Mouse (Mus musculus): Measurements from ENCODE around the gene B3galt1. TPM values are rescaled to one million over a fixed set of nuclear protein-coding genes. Genes with fewer than 3 reads are reported as not detected.

The B3galt1 gene
- polyA plus RNA-seq, 1 experiment from 2014 or later, result 51.2 TPM

GRCm38 (mm10) chr2:68021541-68022152 is 456.0 kb downstream of the B3galt1 start:
- Histone ChIP-seq H3K4me1 (ENCODE audit: control insufficient read depth, insufficient read depth, low read length) (no peaks in the 10 kb centered on the region), H3K27me3 (ENCODE audit: control insufficient read depth, insufficient read depth, low read depth, low read length) (no peaks in the 10 kb centered on the region), H3K4me3 (ENCODE audit: low read depth, low read length) (no peak overlapping the region), H3K36me3 (ENCODE audit: control insufficient read depth, insufficient read depth, low read length) (no peaks in the 10 kb centered on the region), H3K9me3 (replicated peaks; ENCODE audit: control insufficient read depth, low read length, poor library complexity, severe bottlenecking) (no peaks in the 10 kb centered on the region), H3K27ac (ENCODE audit: low read length) (no peak overlapping the region), H3K9ac (ENCODE audit: low read depth, low read length) (no peak overlapping the region), H3K4me2 (ENCODE audit: low read length) (no peak overlapping the region)
- 82% methylated on average over 6 of the region's 6 CpGs for WGBS
- ATAC-seq, result no peak

- Histone ChIP-seq H3K27ac (ENCODE audit: low read length) (no peak overlapping the region), H3K9me3 (replicated peaks; ENCODE audit: control insufficient read depth, low read length, poor library complexity, severe bottlenecking) (no peaks in the 10 kb centered on the region), H3K9ac (ENCODE audit: low read depth, low read length) (no peak overlapping the region), H3K4me1 (ENCODE audit: control insufficient read depth, insufficient read depth, low read length) (no peaks in the 10 kb centered on the region), H3K4me2 (ENCODE audit: low read length) (no peak overlapping the region), H3K27me3 (ENCODE audit: control insufficient read depth, insufficient read depth, low read depth, low read length) (no peaks in the 10 kb centered on the region), H3K36me3 (ENCODE audit: control insufficient read depth, insufficient read depth, low read length) (no peaks in the 10 kb centered on the region), H3K4me3 (ENCODE audit: low read depth, low read length) (no peak overlapping the region)
- no peak for ATAC-seq
- 97% methylated on average over 2 of the region's 2 CpGs for WGBS
Measured at GRCm38 (mm10) chr2:68028811-68029210, 463.1 kb downstream of the B3galt1 start.

- no peaks in the 10 kb centered on the region for H3K4me1 ChIP-seq (ENCODE audit: control insufficient read depth, insufficient read depth, low read length)
- H3K27me3 ChIP-seq (ENCODE audit: control insufficient read depth, insufficient read depth, low read depth, low read length), result no peaks in the 10 kb centered on the region
- WGBS, result 88% methylated on average over 3 of the region's 3 CpGs
- no peak for ATAC-seq
- no peak overlapping the region for H3K4me3 ChIP-seq (ENCODE audit: low read depth, low read length)
- H3K36me3 ChIP-seq (ENCODE audit: control insufficient read depth, insufficient read depth, low read length), result no peaks in the 10 kb centered on the region
- H3K9me3 ChIP-seq (replicated peaks; ENCODE audit: control insufficient read depth, low read length, poor library complexity, severe bottlenecking), result no peaks in the 10 kb centered on the region
- no peak overlapping the region for H3K9ac ChIP-seq (ENCODE audit: low read depth, low read length)
- H3K4me2 ChIP-seq (ENCODE audit: low read length), result no peak overlapping the region
- no peak overlapping the region for H3K27ac ChIP-seq (ENCODE audit: low read length)
Measured at GRCm38 (mm10) chr2:68034711-68035110, 469.0 kb downstream of the B3galt1 start.

DNA sequence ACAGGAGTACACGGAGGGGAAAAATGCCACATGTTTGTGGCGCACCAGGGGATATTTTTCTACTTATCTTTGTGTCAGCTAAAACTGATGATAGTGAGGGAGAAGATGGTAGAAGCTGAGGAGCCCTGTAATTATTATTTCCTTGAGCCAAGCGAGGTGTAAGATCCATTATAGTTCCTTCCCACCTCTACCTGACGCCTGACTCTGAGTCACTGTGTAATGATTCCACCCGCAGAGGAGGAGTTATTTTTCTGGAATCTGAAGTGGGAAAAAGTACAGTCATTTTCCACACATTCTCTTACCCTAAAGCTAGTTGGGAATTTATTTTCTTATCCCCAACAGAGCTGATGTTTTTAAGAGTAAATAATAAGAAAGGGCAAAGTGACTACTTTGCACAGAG is 475.1 kb downstream of the B3galt1 start:
- no peaks in the 10 kb centered on the region for H3K9me3 ChIP-seq (replicated peaks; ENCODE audit: control insufficient read depth, low read length, poor library complexity, severe bottlenecking)
- H3K4me1 ChIP-seq (ENCODE audit: control insufficient read depth, insufficient read depth, low read length), result no peaks in the 10 kb centered on the region
- no peak overlapping the region for H3K4me2 ChIP-seq (ENCODE audit: low read length)
- H3K9ac ChIP-seq (ENCODE audit: low read depth, low read length), result no peak overlapping the region
- H3K36me3 ChIP-seq (ENCODE audit: control insufficient read depth, insufficient read depth, low read length), result no peaks in the 10 kb centered on the region
- no peak for ATAC-seq
- no peak overlapping the region for H3K4me3 ChIP-seq (ENCODE audit: low read depth, low read length)
- 82% methylated on average over 5 of the region's 5 CpGs for WGBS
- H3K27me3 ChIP-seq (ENCODE audit: control insufficient read depth, insufficient read depth, low read depth, low read length), result no peaks in the 10 kb centered on the region
- no peak overlapping the region for H3K27ac ChIP-seq (ENCODE audit: low read length)

DNA sequence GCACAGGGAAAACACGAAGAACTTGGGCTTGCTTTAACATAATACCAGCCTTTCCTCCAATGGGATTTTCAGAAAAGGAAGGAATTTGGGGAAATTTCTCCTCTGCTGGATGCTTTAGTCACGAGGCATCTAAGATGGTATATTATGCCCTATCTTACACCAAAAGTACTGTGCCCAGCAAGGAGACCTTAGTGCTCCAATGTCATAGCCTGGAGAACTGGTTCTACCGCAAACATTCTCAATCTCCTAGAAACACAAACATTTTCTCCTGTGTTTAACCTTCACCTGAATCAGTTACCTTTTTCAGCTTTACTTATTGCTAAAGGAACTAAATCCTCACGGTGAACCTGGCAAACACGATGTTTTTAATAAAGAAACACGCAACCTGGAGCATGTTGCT is 486.8 kb downstream of the B3galt1 start:
- Histone ChIP-seq H3K4me2 (ENCODE audit: low read length) (no peak overlapping the region), H3K4me3 (ENCODE audit: low read depth, low read length) (no peak overlapping the region), H3K9me3 (replicated peaks; ENCODE audit: control insufficient read depth, low read length, poor library complexity, severe bottlenecking) (no peaks in the 10 kb centered on the region), H3K4me1 (ENCODE audit: control insufficient read depth, insufficient read depth, low read length) (no peaks in the 10 kb centered on the region), H3K27ac (ENCODE audit: low read length) (no peak overlapping the region), H3K27me3 (ENCODE audit: control insufficient read depth, insufficient read depth, low read depth, low read length) (no peaks in the 10 kb centered on the region), H3K9ac (ENCODE audit: low read depth, low read length) (no peak overlapping the region), H3K36me3 (ENCODE audit: control insufficient read depth, insufficient read depth, low read length) (no peaks in the 10 kb centered on the region)
- no peak for ATAC-seq
- 84% methylated on average over 6 of the region's 6 CpGs for WGBS

GRCm38 (mm10) chr2:68053243-68053642 is 487.6 kb downstream of the B3galt1 start:
- no peak overlapping the region for H3K4me2 ChIP-seq (ENCODE audit: low read length)
- H3K36me3 ChIP-seq (ENCODE audit: control insufficient read depth, insufficient read depth, low read length), result no peaks in the 10 kb centered on the region
- H3K9ac ChIP-seq (ENCODE audit: low read depth, low read length), result no peak overlapping the region
- H3K27ac ChIP-seq (ENCODE audit: low read length), result no peak overlapping the region
- no peaks in the 10 kb centered on the region for H3K27me3 ChIP-seq (ENCODE audit: control insufficient read depth, insufficient read depth, low read depth, low read length)
- H3K4me3 ChIP-seq (ENCODE audit: low read depth, low read length), result no peak overlapping the region
- no peaks in the 10 kb centered on the region for H3K9me3 ChIP-seq (replicated peaks; ENCODE audit: control insufficient read depth, low read length, poor library complexity, severe bottlenecking)
- H3K4me1 ChIP-seq (ENCODE audit: control insufficient read depth, insufficient read depth, low read length), result no peaks in the 10 kb centered on the region
- WGBS, result 40% methylated on average over 3 of the region's 3 CpGs
- no peak for ATAC-seq

DNA sequence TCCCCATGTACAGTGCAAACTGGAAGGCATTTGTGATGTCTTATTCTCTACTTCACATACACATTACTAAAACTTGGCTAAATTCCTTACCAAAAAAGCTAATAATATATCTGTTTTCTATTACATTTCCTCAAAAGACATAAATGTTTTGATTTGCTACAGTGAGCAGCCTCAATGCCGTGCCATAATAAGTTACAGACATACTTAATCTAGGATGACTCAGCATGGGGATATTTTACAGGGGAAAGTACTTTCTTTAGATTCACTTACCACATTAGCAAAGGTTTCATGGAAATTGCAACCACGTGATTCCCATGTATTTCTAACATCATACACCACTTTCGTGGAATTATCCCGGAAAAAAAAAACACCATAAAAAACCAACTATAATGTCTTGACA is 495.7 kb downstream of the B3galt1 start:
- Histone ChIP-seq H3K4me1 (ENCODE audit: control insufficient read depth, insufficient read depth, low read length) (no peaks in the 10 kb centered on the region), H3K4me3 (ENCODE audit: low read depth, low read length) (no peak overlapping the region), H3K9ac (ENCODE audit: low read depth, low read length) (no peak overlapping the region), H3K27ac (ENCODE audit: low read length) (no peak overlapping the region), H3K9me3 (replicated peaks; ENCODE audit: control insufficient read depth, low read length, poor library complexity, severe bottlenecking) (no peaks in the 10 kb centered on the region), H3K27me3 (ENCODE audit: control insufficient read depth, insufficient read depth, low read depth, low read length) (no peaks in the 10 kb centered on the region), H3K36me3 (ENCODE audit: control insufficient read depth, insufficient read depth, low read length) (no peaks in the 10 kb centered on the region), H3K4me2 (ENCODE audit: low read length) (no peak overlapping the region)
- ATAC-seq, result no peak
- 91% methylated on average over 4 of the region's 4 CpGs for WGBS

GRCm38 (mm10) chr2:68079426-68080360 is 514.0 kb downstream of the B3galt1 start:
- Histone ChIP-seq H3K36me3 (ENCODE audit: control insufficient read depth, insufficient read depth, low read length) (no peaks in the 10 kb centered on the region), H3K9me3 (replicated peaks; ENCODE audit: control insufficient read depth, low read length, poor library complexity, severe bottlenecking) (no peaks in the 10 kb centered on the region), H3K27me3 (ENCODE audit: control insufficient read depth, insufficient read depth, low read depth, low read length) (no peaks in the 10 kb centered on the region), H3K4me3 (ENCODE audit: low read depth, low read length) (no peak overlapping the region), H3K4me2 (ENCODE audit: low read length) (no peak overlapping the region), H3K27ac (ENCODE audit: low read length) (no peak overlapping the region), H3K4me1 (ENCODE audit: control insufficient read depth, insufficient read depth, low read length) (no peaks in the 10 kb centered on the region), H3K9ac (ENCODE audit: low read depth, low read length) (no peak overlapping the region)
- ATAC-seq, result no peak
- WGBS, result 84% methylated on average over 5 of the region's 5 CpGs

GRCm38 (mm10) chr2:68080872-68081280 is 515.2 kb downstream of the B3galt1 start:
- H3K27me3 ChIP-seq (ENCODE audit: control insufficient read depth, insufficient read depth, low read depth, low read length), result no peaks in the 10 kb centered on the region
- no peaks in the 10 kb centered on the region for H3K9me3 ChIP-seq (replicated peaks; ENCODE audit: control insufficient read depth, low read length, poor library complexity, severe bottlenecking)
- no peak overlapping the region for H3K27ac ChIP-seq (ENCODE audit: low read length)
- H3K36me3 ChIP-seq (ENCODE audit: control insufficient read depth, insufficient read depth, low read length), result no peaks in the 10 kb centered on the region
- ATAC-seq, result no peak
- no peak overlapping the region for H3K4me3 ChIP-seq (ENCODE audit: low read depth, low read length)
- no peak overlapping the region for H3K4me2 ChIP-seq (ENCODE audit: low read length)
- H3K9ac ChIP-seq (ENCODE audit: low read depth, low read length), result no peak overlapping the region
- no peaks in the 10 kb centered on the region for H3K4me1 ChIP-seq (ENCODE audit: control insufficient read depth, insufficient read depth, low read length)
